Mouse (Mus musculus): ENCODE measurements at regions not wholly inside any gene's neighbourhood (a gene's known extent, or its start where the extent isn't known, plus 50 kb on each side); places are given as distances from the start of the nearest gene placed in this dataset.

- TF ChIP-seq POLR2A (IDR thresholded peaks at IDR 0.05; ENCODE audit: insufficient read depth, low read depth, low read length) (no peak), EP300 (IDR thresholded peaks at IDR 0.05; ENCODE audit: insufficient read depth, low read depth, low read length) (no peak), CTCF (IDR thresholded peaks at IDR 0.05) (no peak)
- 78% methylated on average over 7 of the region's 7 CpGs for WGBS
- no peak overlapping the region for H3K27ac ChIP-seq
- no peaks in the 10 kb centered on the region for H3K79me2 ChIP-seq (replicated peaks; ENCODE audit: control insufficient read depth, insufficient read depth, low read length)
- no peak overlapping the region for H3K4me3 ChIP-seq
- H3K9ac ChIP-seq (ENCODE audit: low read depth, low read length) = no peak overlapping the region
- H3K4me1 ChIP-seq (ENCODE audit: control insufficient read depth, insufficient read depth, low read length) = no peaks in the 10 kb centered on the region
- intact Hi-C loops (cut with DNase I) = no loop called here
- H3K36me3 ChIP-seq (ENCODE audit: control insufficient read depth, insufficient read depth, low read length) = no peaks in the 10 kb centered on the region
- H3K27me3 ChIP-seq (ENCODE audit: control insufficient read depth, insufficient read depth, low read length) = no peaks in the 10 kb centered on the region
- DNase-seq = no peak
Measured at GRCm38 (mm10) chr1:168686821-168687220, 254.8 kb upstream of the Pbx1 start.

DNA sequence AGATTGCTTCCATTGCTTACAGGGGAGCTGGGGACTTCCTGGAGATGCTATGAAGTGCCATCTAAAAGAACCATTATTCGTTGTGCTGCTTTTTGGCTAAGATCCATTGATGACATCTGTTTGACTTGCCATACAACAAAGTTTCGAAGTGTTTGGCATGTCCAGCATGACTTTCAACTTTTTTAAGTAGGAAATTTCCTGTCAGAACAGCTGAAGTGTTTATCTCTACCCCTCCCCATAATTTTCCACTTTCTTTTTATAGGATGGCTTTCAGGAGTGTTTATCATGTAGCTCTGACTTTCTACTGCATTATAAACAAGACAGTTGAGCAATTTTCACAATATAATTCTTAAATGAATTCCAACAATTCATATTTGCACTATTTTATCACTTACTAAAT lies 253.1 kb upstream of the Pbx1 start:
- no peaks in the 10 kb centered on the region for H3K27me3 ChIP-seq (ENCODE audit: control insufficient read depth, insufficient read depth, low read length)
- WGBS = 25% methylated on average over 2 of the region's 2 CpGs
- no peak for DNase-seq
- no peaks in the 10 kb centered on the region for H3K36me3 ChIP-seq (ENCODE audit: control insufficient read depth, insufficient read depth, low read length)
- no peak overlapping the region for H3K9ac ChIP-seq (ENCODE audit: low read depth, low read length)
- no peaks in the 10 kb centered on the region for H3K4me1 ChIP-seq (ENCODE audit: control insufficient read depth, insufficient read depth, low read length)
- intact Hi-C loops (cut with DNase I) = no loop called here
- H3K79me2 ChIP-seq (replicated peaks; ENCODE audit: control insufficient read depth, insufficient read depth, low read length) = no peaks in the 10 kb centered on the region
- no peak for TF ChIP-seq EP300 (IDR thresholded peaks at IDR 0.05; ENCODE audit: insufficient read depth, low read depth, low read length)
- TF ChIP-seq CTCF (IDR thresholded peaks at IDR 0.05) = no peak
- no peak for TF ChIP-seq POLR2A (IDR thresholded peaks at IDR 0.05; ENCODE audit: insufficient read depth, low read depth, low read length)
- H3K27ac ChIP-seq = no peak overlapping the region
- H3K4me3 ChIP-seq = no peak overlapping the region

- H3K36me3 ChIP-seq (ENCODE audit: control insufficient read depth, insufficient read depth, low read length) = no peaks in the 10 kb centered on the region
- no peak for DNase-seq
- H3K27me3 ChIP-seq (ENCODE audit: control insufficient read depth, insufficient read depth, low read length) = no peaks in the 10 kb centered on the region
- H3K9ac ChIP-seq (ENCODE audit: low read depth, low read length) = no peak overlapping the region
- TF ChIP-seq CTCF (IDR thresholded peaks at IDR 0.05) (no peak), EP300 (IDR thresholded peaks at IDR 0.05; ENCODE audit: insufficient read depth, low read depth, low read length) (no peak), POLR2A (IDR thresholded peaks at IDR 0.05; ENCODE audit: insufficient read depth, low read depth, low read length) (no peak)
- no peaks in the 10 kb centered on the region for H3K79me2 ChIP-seq (replicated peaks; ENCODE audit: control insufficient read depth, insufficient read depth, low read length)
- H3K4me1 ChIP-seq (ENCODE audit: control insufficient read depth, insufficient read depth, low read length) = no peaks in the 10 kb centered on the region
- H3K4me3 ChIP-seq = no peak overlapping the region
- intact Hi-C loops (cut with DNase I) = no loop called here
- H3K27ac ChIP-seq = no peak overlapping the region
- 72% methylated on average over 6 of the region's 6 CpGs for WGBS
Measured at GRCm38 (mm10) chr1:168681685-168682491, 249.8 kb upstream of the Pbx1 start.

DNA sequence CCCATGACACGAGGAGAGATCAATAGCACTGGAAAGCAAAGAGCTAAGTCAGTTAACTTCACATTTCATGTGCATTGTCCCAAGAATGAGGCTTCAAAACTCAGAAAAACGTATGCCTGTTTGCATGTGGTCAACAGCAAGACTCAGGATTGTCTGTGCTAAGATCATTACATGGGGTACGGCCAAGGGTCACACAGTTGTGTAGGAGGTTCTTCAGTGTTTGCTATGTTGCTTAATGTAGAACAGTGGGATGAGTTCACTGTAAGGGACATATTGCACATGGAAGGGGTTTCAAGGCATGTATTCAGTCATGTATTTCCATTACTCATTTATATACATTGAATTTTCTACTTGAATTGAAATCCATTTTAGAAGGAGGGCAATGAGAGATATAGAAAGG lies 248.6 kb upstream of the Pbx1 start:
- Histone ChIP-seq H3K36me3 (ENCODE audit: control insufficient read depth, insufficient read depth, low read length) (no peaks in the 10 kb centered on the region), H3K27me3 (ENCODE audit: control insufficient read depth, insufficient read depth, low read length) (no peaks in the 10 kb centered on the region), H3K4me1 (ENCODE audit: control insufficient read depth, insufficient read depth, low read length) (no peaks in the 10 kb centered on the region), H3K4me3 (no peak overlapping the region), H3K79me2 (replicated peaks; ENCODE audit: control insufficient read depth, insufficient read depth, low read length) (no peaks in the 10 kb centered on the region), H3K27ac (no peak overlapping the region), H3K9ac (ENCODE audit: low read depth, low read length) (no peak overlapping the region)
- WGBS = 77% methylated on average over 3 of the region's 3 CpGs
- TF ChIP-seq POLR2A (IDR thresholded peaks at IDR 0.05; ENCODE audit: insufficient read depth, low read depth, low read length) (no peak), EP300 (IDR thresholded peaks at IDR 0.05; ENCODE audit: insufficient read depth, low read depth, low read length) (no peak), CTCF (IDR thresholded peaks at IDR 0.05) (no peak)
- no peak for DNase-seq
- intact Hi-C loops (cut with DNase I) = no loop called here

DNA sequence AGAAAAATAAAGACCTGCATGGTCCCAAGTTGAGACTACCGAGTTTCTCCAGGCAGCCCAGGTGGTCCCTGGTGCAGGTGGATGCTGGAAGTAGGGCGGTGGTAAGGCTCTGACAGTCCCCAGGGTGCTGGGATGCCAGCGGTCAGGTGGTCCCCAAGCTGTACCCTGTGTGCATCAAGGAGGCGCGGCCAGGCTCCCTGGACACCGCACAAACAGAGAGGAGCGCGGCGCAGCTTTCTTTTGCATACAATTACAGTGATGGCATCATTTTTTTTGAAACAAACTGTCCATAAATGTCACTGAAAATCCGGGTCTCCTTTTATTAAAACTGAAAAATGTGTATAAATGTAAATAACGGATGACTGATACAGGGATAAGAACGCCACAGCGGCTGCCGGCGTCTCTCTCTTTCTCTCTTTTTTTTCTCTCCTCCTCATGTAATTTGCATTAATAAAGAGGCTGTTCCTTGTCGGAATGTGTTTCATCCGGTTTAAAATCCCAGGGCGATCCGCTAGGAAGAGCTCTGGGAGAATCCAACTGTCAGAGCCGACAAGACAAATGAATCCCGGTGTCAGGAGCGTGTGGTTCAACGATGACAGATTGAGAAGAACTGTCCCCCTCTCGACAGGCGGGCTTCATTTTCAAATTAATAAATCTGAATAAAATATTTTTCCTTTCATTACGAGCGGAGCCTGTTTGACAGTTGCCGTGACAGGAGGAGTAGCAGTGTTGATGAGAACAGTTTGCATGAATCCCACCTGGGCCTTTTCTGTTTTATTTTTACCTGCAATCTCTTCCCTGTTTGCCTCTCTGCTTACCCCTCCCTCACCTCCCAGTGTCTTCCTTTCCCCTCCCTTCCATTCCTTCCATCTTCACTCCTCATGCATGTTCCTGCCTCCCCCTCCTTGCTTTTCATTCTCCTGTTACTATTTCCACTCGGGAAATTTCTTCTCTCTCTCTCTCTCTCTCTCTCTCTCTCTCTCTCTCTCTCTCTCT lies 244.6 kb upstream of the Pbx1 start:
- Histone ChIP-seq H3K4me1 (ENCODE audit: control insufficient read depth, insufficient read depth, low read length) (no peaks in the 10 kb centered on the region), H3K27ac (no peak overlapping the region), H3K9ac (ENCODE audit: low read depth, low read length) (no peak overlapping the region), H3K27me3 (ENCODE audit: control insufficient read depth, insufficient read depth, low read length) (no peaks in the 10 kb centered on the region), H3K36me3 (ENCODE audit: control insufficient read depth, insufficient read depth, low read length) (no peaks in the 10 kb centered on the region), H3K79me2 (replicated peaks; ENCODE audit: control insufficient read depth, insufficient read depth, low read length) (no peaks in the 10 kb centered on the region), H3K4me3 (no peak overlapping the region)
- intact Hi-C loops (cut with DNase I) = no loop called here
- TF ChIP-seq POLR2A (IDR thresholded peaks at IDR 0.05; ENCODE audit: insufficient read depth, low read depth, low read length) = no peak
- no peak for TF ChIP-seq CTCF (IDR thresholded peaks at IDR 0.05)
- TF ChIP-seq EP300 (IDR thresholded peaks at IDR 0.05; ENCODE audit: insufficient read depth, low read depth, low read length) = no peak
- WGBS = 70% methylated on average over 29 of the region's 29 CpGs
- no peak for DNase-seq
